Mouse (Mus musculus) liver, embryonic 13.5 days (tissue): ENCODE data around the gene Imp3. TPM values are rescaled to one million over a fixed set of nuclear protein-coding genes. Genes with fewer than 3 reads are reported as not detected.

Experiments
- ATAC-seq: fragments of 200-750 bp; cut with Nextera tagmentation; 2 replicates; pipeline ENCODE4 v1.8.0; 2017; ENCODE audit warnings: low read depth, mild to moderate bottlenecking, moderate number of reproducible peaks, moderate library complexity
- DNase-seq: peaks from one replicate; pipeline ENCODE4 v3.0.0; 2022
- H3K27ac ChIP-seq: fragments of 300-500 bp; sonication (generic); 2 replicates; pipeline ENCODE4 v1.5.1; 2015; ENCODE audit warnings: moderate library complexity, mild to moderate bottlenecking, inconsistent platforms
- H3K27me3 ChIP-seq: fragments of 300-500 bp; sonication (generic); 2 replicates; pipeline ENCODE4 v1.6.1; 2015; ENCODE audit warnings: mild to moderate bottlenecking, inconsistent platforms
- H3K36me3 ChIP-seq: fragments of 300-500 bp; sonication (generic); 2 replicates; pipeline ENCODE4 v1.6.1; 2015; ENCODE audit warnings: mild to moderate bottlenecking, inconsistent platforms
- H3K4me1 ChIP-seq: fragments of 300-500 bp; sonication (generic); replicated peaks from 2 replicates; pipeline ENCODE4 v1.6.1; 2015; ENCODE audit warnings: inconsistent platforms
- H3K4me2 ChIP-seq: fragments of 300-500 bp; sonication (generic); 2 replicates; pipeline ENCODE4 v1.6.1; 2015; ENCODE audit warnings: inconsistent platforms, mild to moderate bottlenecking, moderate library complexity
- H3K4me3 ChIP-seq: fragments of 300-500 bp; sonication (generic); replicated peaks from 2 replicates; pipeline ENCODE4 v1.5.1; 2015; ENCODE audit warnings: mild to moderate bottlenecking, inconsistent platforms
- H3K9ac ChIP-seq: fragments of 300-500 bp; sonication (generic); 2 replicates; pipeline ENCODE4 v1.6.1; 2015; ENCODE audit warnings: mild to moderate bottlenecking, inconsistent platforms
- H3K9me3 ChIP-seq: fragments of 300-500 bp; sonication (generic); replicated peaks from 2 replicates; pipeline ENCODE4 v1.6.1; 2016; ENCODE audit warnings: inconsistent platforms
- WGBS: fragments of 180-500 bp; shearing (Covaris S2); methylation state at CpG from one replicate; pipeline ENCODE4 v1.1.7; 2015; ENCODE audit not compliant: insufficient replicate concordance; 5-methylcytosine and 5-hydroxymethylcytosine counted together
- polyA plus RNA-seq: library from polyadenylated mRNA; unstranded; fragments of >200 nt; fragmentation: Nextera tagmentation; extraction: Ambion mirVana; gene quantifications from 2 replicates; pipeline ENCODE4 v1.2.1, GENCODE M21; 2015

Gene Imp3
- polyA plus RNA-seq, 1 experiment from 2014 or later: 66.1 TPM

DNA sequence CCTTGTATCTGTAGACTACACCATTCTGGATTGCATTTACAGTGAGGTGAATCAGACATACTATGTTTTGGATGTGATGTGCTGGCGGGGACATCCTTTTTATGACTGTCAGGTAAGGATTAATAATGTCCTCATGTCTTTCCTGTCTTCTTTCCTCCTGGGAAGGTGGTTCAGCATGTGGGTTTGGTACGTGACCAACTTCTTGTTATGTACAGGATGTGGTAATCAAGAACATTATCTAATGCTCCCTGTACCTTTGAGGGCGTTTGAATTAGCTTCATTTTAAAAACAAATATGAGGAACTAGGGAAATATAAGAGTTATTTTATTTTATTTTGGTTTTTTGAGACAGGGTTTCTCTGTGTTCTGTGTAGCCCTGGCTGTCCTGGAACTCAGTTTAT is 37.9 kb downstream of the Imp3 start:
- no peaks in the 10 kb centered on the region for H3K27me3 ChIP-seq
- peaks cover 11% of the 10 kb centered on the region; the same call in 1 of the 2 replicates for H3K36me3 ChIP-seq
- no peak overlapping the region for H3K27ac ChIP-seq
- H3K4me1 ChIP-seq: peaks cover 7% of the 10 kb centered on the region; the same call in 1 of the 2 replicates
- no peak overlapping the region for H3K4me3 ChIP-seq
- ATAC-seq (no peak), DNase-seq (no peak)
- no peak overlapping the region for H3K4me2 ChIP-seq
- no peak overlapping the region for H3K9ac ChIP-seq
- WGBS: 48% methylated on average over 3 of the region's 3 CpGs
- no peaks in the 10 kb centered on the region for H3K9me3 ChIP-seq

GRCm38 (mm10) chr9:56980186-56980585 is 42.9 kb downstream of the Imp3 start:
- 83% methylated on average over 6 of the region's 6 CpGs for WGBS

DNA sequence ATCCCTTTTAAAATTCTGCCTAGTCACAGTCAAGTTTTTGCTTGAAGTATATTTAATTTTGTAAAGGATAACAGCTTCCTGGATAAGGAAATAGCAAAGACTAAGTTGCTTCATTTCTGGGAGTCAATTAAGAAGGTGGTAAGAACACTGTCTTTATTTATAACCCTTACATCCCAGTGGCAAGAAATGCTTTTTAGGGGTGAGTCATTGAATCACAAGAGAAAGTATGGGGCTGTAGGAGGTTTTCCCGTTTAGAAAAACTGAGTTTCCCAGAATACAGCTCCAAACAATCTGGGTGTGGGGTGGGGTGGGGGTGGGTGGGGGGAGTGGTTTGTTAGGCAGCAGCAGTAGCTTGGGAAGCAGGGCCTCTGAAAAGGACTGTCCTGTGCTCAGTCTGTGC is 44.2 kb downstream of the Imp3 start:
- Histone ChIP-seq H3K4me1 (peaks cover 13% of the 10 kb centered on the region), H3K36me3 (peaks cover 12% of the 10 kb centered on the region; the same call in 1 of the 2 replicates), H3K4me3 (no peak overlapping the region), H3K27ac (no peak overlapping the region), H3K27me3 (no peaks in the 10 kb centered on the region), H3K4me2 (no peak overlapping the region), H3K9me3 (no peaks in the 10 kb centered on the region), H3K9ac (no peak overlapping the region)
- DNase-seq (no peak), ATAC-seq (no peak)
- WGBS: 52% methylated on average over 1 of the region's 1 CpGs

More at GRCm38 (mm10) chr9:56980186-56980585, 42.9 kb downstream of the Imp3 start:
- no peak overlapping the region for H3K4me2 ChIP-seq
- DNase-seq (no peak), ATAC-seq (no peak)
- H3K36me3 ChIP-seq: peaks cover 12% of the 10 kb centered on the region; the same call in 1 of the 2 replicates
- H3K9me3 ChIP-seq: no peaks in the 10 kb centered on the region
- H3K9ac ChIP-seq: no peak overlapping the region
- no peak overlapping the region for H3K4me3 ChIP-seq
- no peak overlapping the region for H3K27ac ChIP-seq
- H3K4me1 ChIP-seq: peaks cover 13% of the 10 kb centered on the region
- H3K27me3 ChIP-seq: no peaks in the 10 kb centered on the region

Other genes with a start within 250 kb of the Imp3 start
- gene Lingo1, start 141.0 kb upstream of the Imp3 start, polyA plus RNA-seq: 0.30 and 0.36 TPM in 2 replicates
- not detected in 2 replicates for gene Odf3l1, start 72.8 kb upstream of the Imp3 start, polyA plus RNA-seq
- gene Cspg4, start 72.4 kb upstream of the Imp3 start, polyA plus RNA-seq: 0.35 and 0.50 TPM in 2 replicates
- 1.2 and 1.4 TPM in 2 replicates for gene Snx33, start 9.1 kb upstream of the Imp3 start, polyA plus RNA-seq
- gene Snupn, start 13.4 kb downstream of the Imp3 start, polyA plus RNA-seq: 10.9 and 11.8 TPM in 2 replicates
- 3.3 and 3.4 TPM in 2 replicates for gene Ptpn9, start 57.4 kb downstream of the Imp3 start, polyA plus RNA-seq
- 13.3 and 16.5 TPM in 2 replicates for gene Sin3a, start 134.6 kb downstream of the Imp3 start, polyA plus RNA-seq
- 17.3 and 19.5 TPM in 2 replicates for gene Man2c1, start 193.2 kb downstream of the Imp3 start, polyA plus RNA-seq
- 1.6 and 1.9 TPM in 2 replicates for gene Neil1, start 210.8 kb downstream of the Imp3 start, polyA plus RNA-seq
- gene Commd4, start 220.9 kb downstream of the Imp3 start, polyA plus RNA-seq: 51.1 and 58.1 TPM in 2 replicates